Mouse (Mus musculus) MEL (cell line): ENCODE measurements at regions not wholly inside any gene's neighbourhood (a gene's known extent, or its start where the extent isn't known, plus 50 kb on each side); places are given as distances from the start of the nearest gene placed in this dataset.

Experiments used
- DNase-seq: peaks from one replicate; pipeline ENCODE4 v3.0.0; 2011; ENCODE audit warnings: low read depth, low spot score
- H3K27ac ChIP-seq: 2 replicates; pipeline ENCODE4 v1.5.1; 2012; ENCODE audit warnings: low read depth, mild to moderate bottlenecking, control low read depth, low read length, moderate library complexity; ENCODE audit not compliant: control insufficient read depth
- H3K27me3 ChIP-seq, 2 experiments: fragments of 150-350 bp in 1 of 2; sonication (generic) in 1 of 2; 2 replicates each; pipeline ENCODE4 v1.6.1; 2012; ENCODE audit warnings: low read length in 2 of 2, mild to moderate bottlenecking in 2 of 2, improper control_type of control experiment in 1 of 2, moderate library complexity in 1 of 2; ENCODE audit not compliant: insufficient read depth in 2 of 2, control insufficient read depth in 1 of 2
- H3K36me3 ChIP-seq, 2 experiments: 2 replicates each; pipeline ENCODE4 v1.6.1; 2012 to 2014; ENCODE audit warnings: low read length in 2 of 2, improper control_type of control experiment in 1 of 2, inconsistent platforms in 1 of 2, mild to moderate bottlenecking in 1 of 2; ENCODE audit not compliant: insufficient read depth in 2 of 2, control insufficient read depth in 1 of 2
- H3K4me1 ChIP-seq, 2 experiments: fragments of 150-350 bp in 1 of 2; sonication (generic) in 1 of 2; 2 replicates each; pipeline ENCODE4 v1.6.1; 2012; ENCODE audit warnings: low read length in 2 of 2, improper control_type of control experiment in 1 of 2, mild to moderate bottlenecking in 1 of 2; ENCODE audit not compliant: insufficient read depth in 2 of 2, control insufficient read depth in 1 of 2
- H3K4me3 ChIP-seq, 2 experiments: fragments of 150-350 bp in 1 of 2; sonication (generic) in 1 of 2; 2 replicates each; pipeline ENCODE4 v1.5.1; 2012; ENCODE audit warnings: low read depth in 2 of 2, low read length in 2 of 2, mild to moderate bottlenecking in 2 of 2, moderate library complexity in 2 of 2, control low read depth in 1 of 2, improper control_type of control experiment in 1 of 2; ENCODE audit not compliant: control insufficient read depth in 1 of 2, insufficient read depth in 1 of 2
- H3K79me2 ChIP-seq: 2 replicates; pipeline ENCODE4 v1.6.1; 2012; ENCODE audit warnings: mild to moderate bottlenecking, low read length, moderate library complexity; ENCODE audit not compliant: control insufficient read depth, poor library complexity, insufficient read depth
- H3K9ac ChIP-seq: 2 replicates; pipeline ENCODE4 v1.6.1; 2012; ENCODE audit warnings: low read depth, mild to moderate bottlenecking, control low read depth, low read length, moderate library complexity; ENCODE audit not compliant: control insufficient read depth, poor library complexity, severe bottlenecking
- H3K9me3 ChIP-seq: fragments of 150-350 bp; sonication (generic); replicated peaks from 2 replicates; pipeline ENCODE4 v1.6.1; 2012; ENCODE audit warnings: mild to moderate bottlenecking, low read length, improper control_type of control experiment, moderate library complexity; ENCODE audit not compliant: insufficient read depth
- BHLHE40 ChIP-seq: IDR thresholded peaks from 2 replicates; pipeline ENCODE4 v1.6.1; 2012; ENCODE audit warnings: low read depth, mild to moderate bottlenecking, inconsistent platforms, low read length, improper control_type of control experiment, borderline replicate concordance
- CHD2 ChIP-seq: IDR thresholded peaks from 2 replicates; pipeline ENCODE4 v1.6.1; 2011; ENCODE audit warnings: low read length, improper control_type of control experiment
- E2F4 ChIP-seq: IDR thresholded peaks from 2 replicates; pipeline ENCODE4 v1.6.1; 2011; ENCODE audit warnings: low read depth, low read length, improper control_type of control experiment, borderline replicate concordance
- ELF1 ChIP-seq: IDR thresholded peaks from 2 replicates; pipeline ENCODE4 v1.6.1; 2014; ENCODE audit warnings: low read depth, mild to moderate bottlenecking, inconsistent platforms, low read length, improper control_type of control experiment, moderate library complexity
- ETS1 ChIP-seq: IDR thresholded peaks from 2 replicates; pipeline ENCODE4 v1.6.1; 2012; ENCODE audit warnings: low read depth, mild to moderate bottlenecking, inconsistent platforms, low read length, improper control_type of control experiment, moderate library complexity
- GATA1 ChIP-seq: IDR thresholded peaks from 2 replicates; pipeline ENCODE4 v1.6.1; 2011; ENCODE audit warnings: low read depth, low read length, improper control_type of control experiment
- JUND ChIP-seq: IDR thresholded peaks from 2 replicates; pipeline ENCODE4 v1.6.1; 2011; ENCODE audit warnings: low read depth, mild to moderate bottlenecking, improper control_type of control experiment, low read length
- KAT2A ChIP-seq: conservative IDR thresholded peaks from 2 replicates; pipeline ENCODE4 v1.6.1; 2012; ENCODE audit warnings: low read depth, low read length, improper control_type of control experiment, inconsistent platforms
- MAX ChIP-seq: IDR thresholded peaks from 2 replicates; pipeline ENCODE4 v1.6.1; 2011; ENCODE audit warnings: low read length, improper control_type of control experiment
- MAZ ChIP-seq: IDR thresholded peaks from 2 replicates; pipeline ENCODE4 v1.6.1; 2012; ENCODE audit warnings: low read depth, mild to moderate bottlenecking, inconsistent platforms, low read length, improper control_type of control experiment
- MEF2A ChIP-seq: IDR thresholded peaks from 2 replicates; pipeline ENCODE4 v1.6.1; 2014; ENCODE audit warnings: low read depth, mild to moderate bottlenecking, inconsistent platforms, low read length, improper control_type of control experiment; ENCODE audit not compliant: poor library complexity, insufficient replicate concordance, severe bottlenecking; ENCODE audit errors: extremely low read depth
- MXI1 ChIP-seq: IDR thresholded peaks from 2 replicates; pipeline ENCODE4 v1.6.1; 2011; ENCODE audit warnings: mild to moderate bottlenecking, low read depth, low read length, improper control_type of control experiment
- NELFE ChIP-seq: IDR thresholded peaks from 2 replicates; pipeline ENCODE4 v1.6.1; 2011; ENCODE audit warnings: low read depth, low read length, improper control_type of control experiment
- POLR2A ChIP-seq, 2 experiments: IDR thresholded peaks; 2 replicates each; pipeline ENCODE4 v1.6.1; 2011 to 2012; ENCODE audit warnings: low read length in 2 of 2, mild to moderate bottlenecking in 2 of 2, control low read depth in 1 of 2, improper control_type of control experiment in 1 of 2, low read depth in 1 of 2, moderate library complexity in 1 of 2; ENCODE audit not compliant: control insufficient read depth in 1 of 2, insufficient read depth in 1 of 2, poor library complexity in 1 of 2
- RAD21 ChIP-seq: IDR thresholded peaks from 2 replicates; pipeline ENCODE4 v1.6.1; 2011; ENCODE audit warnings: mild to moderate bottlenecking, low read depth, low read length, improper control_type of control experiment
- RCOR1 ChIP-seq: IDR thresholded peaks from 2 replicates; pipeline ENCODE4 v1.6.1; 2012; ENCODE audit warnings: low read depth, mild to moderate bottlenecking, inconsistent platforms, low read length, improper control_type of control experiment
- TAL1 ChIP-seq: IDR thresholded peaks from 2 replicates; pipeline ENCODE4 v1.6.1; 2012; ENCODE audit warnings: mild to moderate bottlenecking, inconsistent platforms, low read length, moderate library complexity, mixed read lengths
- UBTF ChIP-seq: IDR thresholded peaks from 2 replicates; pipeline ENCODE4 v1.6.1; 2012; ENCODE audit warnings: low read depth, mild to moderate bottlenecking, inconsistent platforms, low read length, improper control_type of control experiment, moderate library complexity, borderline replicate concordance; ENCODE audit not compliant: insufficient read depth
- USF2 ChIP-seq, 2 experiments: IDR thresholded peaks; 2 replicates each; pipeline ENCODE4 v1.6.1; 2011 to 2012; ENCODE audit warnings: improper control_type of control experiment in 2 of 2, low read length in 2 of 2, borderline replicate concordance in 1 of 2, inconsistent platforms in 1 of 2, low read depth in 1 of 2, mild to moderate bottlenecking in 1 of 2; ENCODE audit not compliant: insufficient read depth in 1 of 2

- Histone ChIP-seq H3K27ac (no peak overlapping the region), H3K79me2 (no peaks in the 10 kb centered on the region), H3K4me3 (no peak overlapping the region), H3K4me1 (no peaks in the 10 kb centered on the region), H3K9me3 (no peaks in the 10 kb centered on the region; the same call in 1 of the 2 replicates), H3K9ac (no peak overlapping the region), H3K27me3 (no peaks in the 10 kb centered on the region), H3K36me3 (no peaks in the 10 kb centered on the region)
- TF ChIP-seq ELF1 (no peak), UBTF (no peak), POLR2A (IDR thresholded peaks at IDR 0.05; ENCODE audit: control insufficient read depth in 1 of 2, insufficient read depth in 1 of 2, low read depth in 1 of 2, low read length in 2 of 2, poor library complexity in 1 of 2) (no peak), CHD2 (no peak)
- DNase-seq, result no peak
Measured at GRCm38 (mm10) chr11:63376311-63376710, 247.5 kb downstream of the Pmp22 start.

DNA sequence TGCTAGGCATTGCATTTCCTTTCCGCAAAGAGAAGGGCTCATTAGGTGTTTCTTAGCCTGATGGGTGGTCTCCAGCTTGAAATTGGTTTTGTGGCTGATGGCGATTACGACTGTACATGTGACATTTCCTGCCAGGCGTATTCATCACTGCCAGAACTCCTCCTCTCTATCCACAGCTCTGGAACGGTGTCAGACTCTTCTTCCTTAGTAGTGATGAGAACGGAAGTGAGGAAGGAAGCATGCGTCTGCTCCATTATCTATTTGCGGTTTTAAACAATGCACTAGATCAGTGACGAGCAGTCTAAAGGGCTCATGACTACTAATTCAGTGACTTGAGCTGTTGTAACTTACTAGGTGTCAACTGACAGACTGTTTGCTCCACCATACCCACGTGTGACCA lies 248.2 kb downstream of the Pmp22 start:
- no peak for DNase-seq
- TF ChIP-seq BHLHE40 (no peak), MAZ (no peak), KAT2A (no peak), RAD21 (no peak), USF2 (IDR thresholded peaks at IDR 0.05; ENCODE audit: borderline replicate concordance in 1 of 2, insufficient read depth in 1 of 2, low read depth in 1 of 2, low read length in 2 of 2) (no peak), NELFE (no peak), RCOR1 (no peak), ETS1 (no peak), E2F4 (no peak), GATA1 (no peak), TAL1 (no peak), MXI1 (no peak), MEF2A (no peak), JUND (no peak), MAX (no peak)
- no peaks in the 10 kb centered on the region for H3K27me3 ChIP-seq
- H3K9me3 ChIP-seq, result no peaks in the 10 kb centered on the region; the same call in 1 of the 2 replicates
- H3K36me3 ChIP-seq, result no peaks in the 10 kb centered on the region
- no peaks in the 10 kb centered on the region for H3K4me1 ChIP-seq
- H3K4me3 ChIP-seq, result no peak overlapping the region
- no peak overlapping the region for H3K27ac ChIP-seq
- H3K9ac ChIP-seq, result no peak overlapping the region
- no peaks in the 10 kb centered on the region for H3K79me2 ChIP-seq
